Mouse (Mus musculus) lung, postnatal 10 days (tissue): ENCODE data around the gene Slc36a3.

Source experiments
- DNase-seq: peaks from one replicate; pipeline ENCODE4 v3.0.0; 2021

Gene Slc36a3

DNA sequence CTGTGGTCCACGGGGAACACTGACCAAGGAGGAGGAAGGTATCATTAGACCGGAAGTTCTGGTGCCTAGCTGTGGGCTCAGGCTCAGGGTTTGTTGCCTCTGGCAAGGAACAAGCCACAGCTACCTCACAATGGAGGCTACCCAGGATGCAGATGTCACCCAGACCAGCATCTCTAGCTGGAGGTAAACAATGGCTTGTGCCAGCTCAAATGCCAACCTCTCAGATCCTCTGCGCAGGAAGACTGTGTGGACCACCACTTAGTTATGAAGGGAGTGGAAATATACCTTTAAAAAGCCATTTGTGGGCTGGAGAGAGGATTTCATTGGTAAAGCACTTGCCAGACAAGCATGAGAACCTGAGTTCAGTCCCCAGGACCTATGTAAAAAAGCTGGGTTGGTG, at the start of gene Slc36a3:
TSS of gene Slc36a3 (minus strand) at position 101 of the 400 bp plus-strand sequence.
- DNase-seq = no peak

DNA sequence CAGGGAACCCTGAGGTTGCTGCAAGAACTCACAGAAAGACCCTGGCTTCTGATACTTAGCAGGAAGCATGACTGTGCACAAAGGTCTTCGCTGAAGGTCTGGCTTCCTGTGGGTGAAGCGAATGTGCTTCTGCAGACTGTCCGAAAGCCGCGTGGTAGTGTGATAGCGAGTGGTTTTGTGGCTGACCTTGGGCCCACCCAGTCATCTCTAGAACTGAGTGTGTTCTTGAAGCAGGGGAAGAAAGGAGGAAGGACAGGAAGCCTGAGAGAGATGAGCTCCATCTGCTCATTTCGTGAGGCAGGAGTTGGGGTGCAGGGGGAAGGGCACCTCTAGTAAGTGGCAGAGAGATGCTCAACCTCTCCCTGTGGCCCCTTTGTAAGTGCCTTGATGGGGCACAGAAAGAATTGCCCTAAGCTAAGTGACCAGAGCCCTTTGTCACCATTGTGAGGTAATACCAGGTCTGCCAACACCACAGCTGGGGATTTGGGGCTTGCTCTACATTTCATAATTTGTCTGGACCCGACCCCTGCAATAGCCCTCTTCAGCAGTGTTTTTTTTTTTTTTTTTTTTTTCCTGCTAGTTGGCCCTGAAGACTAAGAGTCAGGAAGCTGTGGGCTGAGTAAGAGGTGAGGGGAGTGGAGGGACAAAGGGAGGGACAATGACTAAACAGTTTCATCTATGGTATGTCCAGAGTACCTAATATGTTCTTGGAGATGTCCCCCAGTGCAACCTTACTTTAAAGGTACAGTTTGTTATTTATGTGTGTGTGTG, 46.4 kb upstream of the Slc36a3 start:
- DNase-seq = no peak

DNA sequence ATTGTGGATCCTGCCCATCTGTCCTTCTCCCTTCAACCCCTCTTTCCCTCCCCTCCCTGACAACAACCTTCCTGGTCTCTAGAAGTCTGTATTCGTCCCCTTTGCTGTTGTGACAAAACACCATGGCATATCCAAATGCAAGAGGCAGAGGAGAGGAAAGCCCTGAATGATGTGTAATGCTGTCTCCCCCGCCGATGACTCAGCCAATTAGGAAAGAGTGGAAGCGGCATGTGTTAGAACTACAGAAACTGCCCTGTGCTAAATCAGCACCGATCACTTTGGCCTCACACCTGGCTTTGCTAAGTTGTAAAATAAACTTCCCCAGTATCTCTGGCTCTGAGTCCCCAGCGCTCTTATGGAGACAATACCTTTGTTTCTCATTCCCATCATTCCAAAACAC, 45.6 kb upstream of the Slc36a3 start:
- no peak for DNase-seq

DNA sequence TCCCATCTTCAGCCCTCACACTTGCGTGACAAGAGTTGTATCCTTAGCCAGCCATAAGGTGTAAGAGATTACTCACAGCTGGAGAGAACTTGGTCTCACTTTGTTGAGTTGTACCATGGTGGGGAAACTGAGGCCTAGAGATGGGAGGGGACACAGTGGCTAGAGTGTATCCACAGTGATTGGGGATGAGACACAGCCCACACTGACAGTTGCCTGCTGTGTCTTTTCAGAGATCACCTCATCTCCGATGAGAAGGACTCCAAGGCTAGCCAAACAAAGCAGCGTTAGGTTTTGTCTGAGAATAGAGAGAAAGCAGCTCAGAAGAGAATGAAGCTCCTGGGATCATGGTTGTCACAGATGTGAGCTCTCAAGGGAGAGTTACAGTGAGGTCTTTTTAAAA, 38.7 kb upstream of the Slc36a3 start:
- DNase-seq = peak; percentile 73

DNA sequence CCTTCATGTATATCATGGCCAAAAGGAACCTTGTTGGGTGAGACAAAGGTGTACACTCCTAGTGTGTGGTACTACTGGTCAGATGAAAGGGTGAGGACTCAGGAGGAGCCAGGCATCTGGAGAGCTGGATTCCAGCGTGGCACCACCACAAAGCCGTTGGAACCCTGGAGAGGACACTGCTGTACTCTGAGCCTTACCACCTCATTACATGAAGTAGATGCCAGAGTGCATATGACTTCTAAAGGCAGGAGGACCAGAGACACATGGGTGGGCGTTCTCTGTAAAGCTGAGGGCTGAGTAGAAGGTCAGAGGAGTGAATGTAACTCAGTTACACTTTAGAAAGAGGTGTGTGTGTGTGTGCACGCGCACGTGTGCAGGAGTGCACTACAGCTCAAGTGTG, 36.3 kb upstream of the Slc36a3 start:
- peak; percentile 25 for DNase-seq

DNA sequence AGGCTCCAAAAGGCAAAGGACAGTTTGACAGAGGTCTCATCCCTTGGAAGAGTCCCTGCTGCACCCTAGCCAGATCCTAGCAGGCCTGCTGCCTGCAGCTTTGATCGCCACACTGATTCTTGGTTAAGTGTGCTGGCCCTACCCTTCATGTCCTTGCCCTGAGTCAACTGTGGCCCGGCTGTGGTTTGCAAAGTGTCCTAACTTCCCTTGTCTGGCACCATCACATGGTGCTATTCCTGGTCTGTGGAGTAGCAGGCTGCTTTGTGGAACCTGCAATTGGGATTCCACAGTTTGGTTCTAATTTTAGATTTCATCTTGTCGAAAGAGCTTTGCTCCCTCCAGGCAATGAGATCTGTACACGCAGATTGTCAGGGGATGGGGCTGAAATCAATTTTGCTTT, 35.8 kb upstream of the Slc36a3 start:
- no peak for DNase-seq

DNA sequence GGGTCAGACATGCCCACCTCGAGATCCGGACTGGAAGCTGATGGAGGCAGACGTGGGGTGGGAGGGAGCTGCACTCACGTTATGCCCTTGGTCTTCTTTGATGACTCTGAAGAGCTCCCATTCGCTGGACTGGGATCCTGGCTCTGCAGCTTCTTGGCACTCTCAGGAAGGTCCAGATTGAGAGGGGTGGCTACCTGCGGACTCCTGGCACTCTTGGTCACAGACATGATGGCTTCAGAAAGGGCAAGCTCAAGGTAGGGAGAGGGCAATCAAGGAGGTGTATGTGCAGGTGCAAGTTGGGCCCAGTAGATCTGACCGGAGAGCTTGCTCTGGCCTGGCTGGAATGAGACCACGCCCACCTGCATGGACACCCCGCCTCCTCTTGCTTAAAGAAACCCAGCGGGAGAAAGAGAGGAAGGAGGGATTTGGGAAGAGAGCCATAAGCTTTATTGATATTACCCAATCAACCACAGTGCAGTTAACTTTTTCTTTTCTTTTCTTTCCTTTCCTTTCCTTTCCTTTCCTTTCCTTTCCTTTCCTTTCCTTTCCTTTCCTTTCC, 33.3 kb upstream of the Slc36a3 start, which contains the start of gene Slc36a2:
TSS of gene Slc36a2 (minus strand) at position 345 of the 559 bp plus-strand sequence.
- peak; percentile 76 for DNase-seq

DNA sequence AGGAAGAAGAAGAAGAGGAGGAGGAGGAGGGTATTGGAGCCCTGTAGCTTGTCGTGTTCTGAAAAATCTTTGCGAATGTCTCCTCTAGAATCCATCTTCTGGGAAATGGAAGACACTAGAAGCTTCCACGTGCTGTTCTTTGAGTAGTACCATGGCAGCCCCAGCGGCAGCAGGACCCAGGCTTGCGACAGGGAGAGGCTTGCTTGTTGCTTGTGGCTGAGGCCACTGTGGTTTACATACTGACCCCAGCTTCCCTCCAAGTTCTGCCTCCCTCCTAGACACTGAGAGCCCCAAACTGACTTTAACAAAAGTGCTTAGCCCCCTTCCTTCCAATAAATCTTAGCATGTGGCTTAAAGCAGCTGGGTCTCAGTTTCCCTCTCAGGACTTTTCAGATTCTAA, 32.7 kb upstream of the Slc36a3 start:
- no peak for DNase-seq

DNA sequence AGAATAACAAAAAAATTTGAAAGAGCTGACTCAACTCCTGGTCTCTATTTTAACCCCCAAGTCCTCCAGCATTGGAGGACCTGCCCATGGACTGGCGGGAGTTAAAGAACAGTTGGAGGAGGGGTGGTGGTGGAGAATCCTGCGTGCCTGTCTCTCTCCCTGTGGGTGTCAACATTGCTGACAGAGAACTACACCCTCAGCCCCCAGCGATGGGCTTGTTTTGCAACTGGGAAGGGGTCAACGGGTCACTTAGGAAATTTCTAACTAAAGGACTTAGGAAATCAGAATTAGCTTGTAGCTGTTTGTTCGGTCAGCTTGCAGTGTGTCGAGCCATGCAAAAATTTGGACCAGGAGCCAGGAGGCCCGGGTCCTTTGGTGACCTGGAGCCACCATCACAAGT, 31.6 kb upstream of the Slc36a3 start:
- DNase-seq = peak; percentile 74

DNA sequence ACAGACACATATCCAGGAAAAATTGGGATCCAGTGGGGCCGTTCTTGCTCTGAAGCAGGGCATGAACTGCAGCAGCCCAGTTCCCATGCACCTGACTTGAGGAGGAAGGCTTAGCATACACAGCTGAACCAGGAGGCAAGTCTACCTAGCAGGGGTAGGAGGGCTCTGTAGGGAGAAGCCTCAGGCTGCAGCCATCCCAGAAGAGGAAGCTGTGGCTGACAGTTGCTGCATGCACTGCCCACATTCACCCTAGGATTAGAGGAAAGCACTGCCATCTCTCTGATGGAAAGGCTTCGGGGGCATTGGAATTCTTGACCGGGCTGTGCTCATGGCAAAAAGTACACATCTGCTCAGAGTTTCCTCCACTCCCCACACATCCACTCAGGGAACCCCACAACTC, 28.3 kb upstream of the Slc36a3 start:
- DNase-seq = no peak

DNA sequence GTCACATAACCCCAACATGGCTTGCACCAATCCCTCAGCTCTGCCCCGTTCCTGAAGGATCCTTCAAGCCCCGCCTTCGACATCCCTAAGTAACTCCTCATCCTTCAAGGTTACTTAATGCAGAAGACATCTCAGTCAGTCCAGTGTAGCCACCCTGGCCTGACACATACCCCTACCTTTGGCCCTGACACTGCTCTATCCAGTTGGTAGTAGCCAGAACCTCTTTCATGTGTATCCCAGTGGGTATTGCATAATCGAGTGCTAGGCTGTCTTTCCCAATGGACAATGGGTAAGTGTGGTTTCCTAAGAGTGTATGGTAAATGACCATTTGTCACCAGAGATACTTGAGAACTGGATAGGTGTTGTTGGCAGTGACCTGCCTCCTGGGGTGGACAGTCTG, 27.3 kb upstream of the Slc36a3 start:
- no peak for DNase-seq

DNA sequence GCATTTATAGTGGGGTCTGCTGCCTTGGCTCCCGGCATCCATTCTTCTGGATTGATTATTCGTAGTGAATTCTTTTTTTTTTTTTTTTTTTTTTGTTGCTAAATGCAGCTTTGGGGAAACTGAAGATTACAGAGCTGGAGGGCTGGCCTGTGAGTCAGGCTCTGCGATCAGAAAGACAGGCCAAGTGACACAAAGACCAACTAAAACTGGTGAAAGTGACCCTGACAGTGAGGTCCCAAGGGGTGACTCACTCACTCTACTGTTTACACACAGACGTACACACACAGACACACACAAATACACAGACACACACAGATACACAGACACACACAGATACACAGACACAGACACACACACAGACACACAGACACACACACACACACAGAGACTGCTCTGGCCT, 19.0 kb upstream of the Slc36a3 start:
- DNase-seq = no peak

DNA sequence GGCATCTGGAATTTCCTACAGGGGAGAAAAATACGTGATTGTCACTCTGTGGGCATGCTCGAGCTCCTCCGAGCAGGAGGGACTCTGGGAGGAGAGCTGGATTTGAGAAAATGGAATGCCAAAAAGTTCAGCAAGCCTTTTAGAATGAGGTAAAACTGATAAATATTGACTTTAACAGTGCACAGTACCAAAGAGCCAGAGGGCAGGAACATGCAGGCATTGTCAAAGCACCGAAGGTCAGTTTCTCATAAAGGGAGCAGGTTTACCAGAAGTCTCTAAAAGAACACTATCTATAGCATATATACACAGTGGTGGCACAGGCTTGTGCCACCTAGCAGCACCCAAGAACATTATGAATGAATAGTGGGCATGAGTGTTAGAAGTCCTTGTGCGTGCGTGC, 17.4 kb upstream of the Slc36a3 start:
- no peak for DNase-seq

DNA sequence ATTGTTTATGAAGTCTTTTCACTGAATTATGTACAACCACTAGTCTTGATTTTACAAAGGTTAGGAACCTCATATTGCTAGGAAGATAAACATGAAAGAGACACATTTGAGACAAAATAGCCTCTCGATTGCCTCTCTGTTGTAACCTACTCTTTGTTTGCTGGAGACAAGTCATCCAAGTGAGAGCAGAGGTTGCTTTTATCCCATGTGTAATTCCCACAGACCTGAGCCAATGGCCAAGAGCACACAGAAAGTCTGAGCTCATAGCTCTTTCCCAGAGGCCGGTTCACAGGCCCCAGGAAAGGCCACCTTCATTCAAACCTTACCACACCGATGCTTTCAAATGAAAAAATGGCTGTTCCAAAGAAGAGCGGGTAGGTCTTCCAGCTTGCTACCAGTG, 17.0 kb upstream of the Slc36a3 start:
- DNase-seq = no peak

DNA sequence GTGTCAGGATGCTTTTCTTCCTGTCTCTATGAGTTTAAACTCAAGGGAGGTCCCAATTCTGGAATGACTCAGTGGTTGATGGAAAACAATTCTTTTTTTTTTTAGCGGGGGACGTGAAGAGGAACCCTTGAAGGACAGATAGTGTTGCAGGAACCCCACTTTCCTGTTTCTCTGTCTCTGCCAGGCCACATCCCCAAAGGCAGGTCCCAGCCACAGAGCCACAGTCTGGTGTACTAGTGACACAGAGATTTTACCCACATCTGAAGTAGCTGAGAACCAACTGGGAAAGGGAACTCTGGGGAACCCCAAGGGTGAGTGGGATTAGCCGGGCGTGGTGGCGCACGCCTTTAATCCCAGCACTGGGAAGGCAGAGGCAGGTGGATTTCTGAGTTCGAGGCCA, 14.2 kb upstream of the Slc36a3 start:
- no peak for DNase-seq

DNA sequence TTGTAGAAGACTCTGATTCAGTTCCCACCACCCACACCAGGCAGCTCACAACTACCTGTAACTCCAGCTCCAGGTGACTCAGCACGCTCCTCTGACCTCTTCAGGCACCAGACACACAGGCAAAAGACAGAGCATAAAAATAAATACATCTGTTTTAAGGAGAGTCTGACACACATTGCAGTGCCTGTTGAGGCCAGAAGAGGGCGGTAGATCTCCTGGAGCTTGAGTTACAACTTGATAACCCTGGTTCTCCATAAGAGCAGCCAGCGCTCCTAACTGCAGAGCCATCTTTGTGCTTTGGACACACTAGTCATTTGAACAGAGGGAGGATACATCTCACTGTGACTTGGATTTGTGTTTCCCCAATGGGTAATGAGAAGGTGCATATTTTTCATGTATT, 13.2 kb upstream of the Slc36a3 start:
- DNase-seq = peak; percentile 66

DNA sequence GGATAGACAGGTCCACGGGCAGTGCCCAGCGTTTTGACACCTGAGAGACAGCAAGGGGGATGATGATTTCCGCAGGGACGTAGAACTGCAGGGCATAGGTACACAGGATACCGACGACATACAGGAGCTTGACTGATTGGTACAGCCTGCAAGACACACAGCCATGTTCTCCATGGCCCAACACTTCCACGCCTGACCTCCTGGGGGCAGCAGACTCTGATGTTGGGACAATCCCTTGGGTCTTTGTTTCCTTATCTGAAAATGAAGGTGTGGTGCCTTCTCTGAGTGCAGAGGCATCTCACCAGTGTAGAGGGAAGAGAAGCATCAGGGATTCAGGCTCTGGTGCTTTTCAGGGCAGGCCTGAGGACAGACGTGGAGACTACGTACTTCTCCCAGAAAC, 11.2 kb upstream of the Slc36a3 start:
- peak; percentile 60 for DNase-seq

DNA sequence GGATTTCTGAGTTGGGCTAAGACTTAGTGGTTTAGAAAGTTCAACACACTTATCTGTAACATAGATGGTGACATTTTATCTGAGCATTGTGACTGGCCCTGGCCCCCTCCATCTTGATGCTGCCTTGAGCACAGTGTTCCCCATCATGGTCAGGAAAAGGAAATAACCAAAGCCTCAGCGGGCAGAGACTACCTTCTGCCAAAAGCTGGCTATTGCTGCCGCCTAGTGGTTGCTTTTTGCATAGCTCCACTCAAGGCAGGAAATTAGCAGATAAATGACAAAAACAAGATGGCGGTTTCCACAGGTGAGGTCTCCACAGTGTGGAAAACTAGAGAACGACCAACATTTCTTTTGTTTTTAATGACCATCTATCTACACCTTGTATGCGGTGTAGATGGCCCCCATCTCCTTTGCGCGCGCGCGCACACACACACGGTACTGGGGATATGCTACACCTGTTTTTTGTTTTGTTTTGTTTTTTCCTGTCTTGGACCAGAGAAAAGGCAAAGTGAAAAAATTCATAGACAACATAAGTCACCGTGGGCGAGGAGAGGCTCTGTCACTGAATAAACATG, 7.4 kb upstream of the Slc36a3 start:
- DNase-seq = peak; percentile 88

DNA sequence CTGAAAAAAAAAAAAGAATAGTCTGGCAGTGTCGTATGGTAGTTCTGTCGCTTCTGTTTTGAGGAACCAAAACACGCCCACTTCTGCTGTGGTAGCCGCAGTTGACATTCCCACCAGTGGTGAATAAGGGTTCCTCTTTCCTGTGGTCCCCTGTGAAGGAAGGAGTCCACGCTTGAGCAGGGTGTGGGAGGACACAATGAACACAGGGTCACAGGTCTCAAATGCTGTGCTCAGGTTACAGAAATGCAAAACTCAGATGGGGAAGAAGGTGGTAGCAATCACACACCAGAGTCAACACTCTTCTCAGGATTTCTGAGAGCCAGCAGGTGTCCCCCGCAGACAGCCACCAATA, 3.5 kb upstream of the Slc36a3 start:
- peak; percentile 20 for DNase-seq

DNA sequence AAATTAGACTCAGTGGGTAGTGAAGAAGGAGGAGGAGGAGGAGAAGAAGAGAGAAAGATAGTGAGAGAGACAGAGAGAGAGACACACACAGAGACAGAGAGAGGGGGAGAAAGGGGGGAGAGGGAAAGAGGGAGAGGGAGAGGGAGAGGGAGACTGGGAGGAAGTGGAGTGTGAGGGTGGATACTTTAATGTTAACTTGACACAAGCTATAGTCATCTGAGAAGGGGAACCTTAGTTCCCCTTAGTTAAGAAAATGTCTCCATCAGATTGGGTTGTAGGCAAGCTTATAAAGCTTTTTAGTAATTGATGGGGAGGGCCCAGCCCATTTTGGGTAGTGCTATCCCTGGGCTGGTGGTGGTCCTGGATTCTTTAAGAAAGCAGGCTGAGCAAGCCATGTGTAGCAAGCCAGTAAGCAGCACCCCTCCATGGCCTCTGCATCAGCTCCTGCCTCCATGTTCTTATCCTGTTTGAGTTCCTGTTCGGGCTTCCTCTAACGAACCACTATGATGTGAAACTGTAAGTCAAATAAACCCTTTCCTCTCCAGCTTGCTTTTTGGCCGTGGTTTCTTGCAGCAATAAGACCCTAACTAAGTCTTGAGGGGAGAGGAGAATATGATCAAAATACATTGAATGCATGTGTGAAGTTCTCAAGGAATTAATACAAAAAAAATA, 3.0 kb upstream of the Slc36a3 start:
- no peak for DNase-seq

DNA sequence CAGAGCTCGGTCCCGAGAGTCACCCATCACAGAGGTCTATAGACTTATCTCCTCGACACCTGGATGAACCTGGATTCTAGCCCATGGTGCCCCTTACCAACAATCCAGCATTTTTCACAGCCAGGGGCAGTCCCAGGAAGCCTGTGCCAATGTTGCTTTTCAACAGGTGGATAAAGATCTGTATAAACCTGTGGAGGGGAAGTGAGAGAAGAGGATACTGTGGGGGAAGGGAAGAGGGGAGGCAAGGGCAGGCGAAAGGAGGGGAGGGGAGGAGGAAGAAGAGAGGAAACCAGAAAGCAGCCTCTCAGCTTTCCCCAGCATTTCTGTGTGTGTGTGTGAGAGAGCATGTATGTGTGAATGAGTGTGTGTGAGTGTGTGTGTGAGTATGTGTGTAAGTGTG, 3.0 kb downstream of the Slc36a3 start:
- DNase-seq = no peak

DNA sequence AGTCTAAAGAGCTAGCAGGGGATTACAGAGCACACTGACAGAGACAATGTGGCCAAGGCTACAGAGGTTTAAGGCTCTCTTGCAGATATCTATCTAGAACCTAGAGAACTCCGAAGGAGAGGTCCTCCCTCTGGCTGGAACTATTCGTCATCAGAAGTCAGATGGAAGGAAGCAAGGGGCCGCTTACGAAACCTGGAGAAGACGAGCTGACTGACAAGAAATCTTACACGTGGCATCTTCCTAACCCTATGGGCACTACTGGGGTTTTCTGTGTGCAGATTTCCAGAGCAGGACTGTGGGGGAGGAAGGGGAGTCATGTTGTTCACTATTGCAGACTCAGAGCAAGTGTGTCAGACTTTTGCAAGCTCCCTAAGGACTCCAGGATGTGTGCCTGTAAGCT, 4.1 kb downstream of the Slc36a3 start:
- no peak for DNase-seq

DNA sequence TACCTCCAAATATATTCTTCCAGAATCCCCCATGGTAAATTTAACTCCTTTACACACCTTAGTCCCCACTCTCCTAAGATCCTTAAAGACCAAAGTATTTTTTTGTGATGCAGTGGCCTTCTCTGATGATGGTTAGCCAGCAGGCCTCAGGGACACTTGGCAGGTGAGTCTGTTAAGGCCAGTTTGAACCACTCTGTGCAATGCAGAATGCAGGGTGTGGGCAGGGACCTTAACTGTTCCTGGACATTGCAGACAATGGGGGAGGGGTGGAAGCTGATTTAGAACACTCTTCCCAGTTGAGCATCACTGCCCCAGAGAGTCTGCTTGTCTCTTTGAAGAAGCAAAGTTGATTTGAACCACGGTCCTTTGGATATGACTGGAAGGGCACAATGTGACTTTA, 4.7 kb downstream of the Slc36a3 start:
- no peak for DNase-seq

DNA sequence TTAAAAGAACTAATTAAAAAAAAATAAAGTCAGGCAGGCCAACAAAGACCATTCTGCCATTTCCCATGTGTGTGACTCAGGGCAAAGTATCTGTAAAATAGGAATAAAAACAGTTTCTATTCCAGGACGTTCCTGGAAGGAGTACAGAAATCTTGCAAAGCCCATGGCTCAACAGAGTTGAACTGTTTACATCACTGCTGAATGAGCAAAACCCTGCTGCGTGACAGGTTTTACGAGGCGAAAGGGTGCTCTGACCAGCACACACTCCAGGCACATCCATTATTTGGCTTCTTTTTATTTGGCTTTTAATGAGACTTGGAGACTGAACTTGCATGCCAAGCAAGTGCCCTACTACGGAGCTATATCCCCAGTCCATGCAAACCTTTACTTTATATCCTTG, 7.5 kb downstream of the Slc36a3 start:
- DNase-seq = no peak
